Comparison of ENCODE assay signal across 7 mouse cellular contexts in the genomic region with DNA sequence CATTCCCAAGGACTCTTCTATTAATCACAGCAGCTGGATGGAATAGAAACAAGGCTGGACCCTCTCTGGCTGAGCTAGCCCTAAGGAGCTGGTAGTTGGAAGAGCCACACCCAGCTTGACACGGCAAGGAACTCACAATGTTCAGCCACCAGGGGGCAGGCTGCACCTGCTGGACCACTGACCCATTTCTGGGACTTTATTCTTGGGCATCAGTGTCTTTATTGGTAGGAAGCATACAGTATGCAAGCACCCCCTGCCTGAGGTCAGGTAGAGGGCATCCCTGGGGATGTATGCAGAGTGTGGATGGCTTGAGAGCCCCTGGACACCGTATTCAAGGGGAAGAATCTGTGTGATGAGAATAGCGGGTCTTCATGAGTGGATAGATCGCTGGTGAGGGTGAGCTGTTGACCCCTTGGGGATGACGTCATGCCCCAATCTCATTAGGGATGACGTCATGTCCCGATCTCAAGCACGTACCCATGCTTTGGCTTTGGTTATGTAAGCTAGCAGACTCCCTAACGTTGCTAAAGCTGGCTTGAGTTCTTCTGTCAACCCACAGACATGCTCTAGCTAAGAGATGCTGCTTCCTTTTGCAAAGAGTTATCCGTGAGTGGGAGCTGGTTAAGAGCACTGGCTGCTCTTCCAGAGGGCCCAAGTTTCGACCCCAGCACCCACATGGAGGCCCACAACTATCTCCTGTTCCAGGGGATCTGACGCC. TPM values are rescaled to one million over a fixed set of nuclear protein-coding genes. Genes with fewer than 3 reads are reported as not detected.
A peak's percentile ranks its signal among the peaks of the same experiment; 100 is the strongest.
DNase-seq lines count a peak whose midpoint lies in the region; ATAC-seq lines count a peak whose summit lies in the region.

No protein-coding gene starts in this region.

- ATAC-seq in forebrain, embryonic 13.5 days, result 0 out of 2 replicates have a peak, but pooled peaks have one; percentile 25
- peak; percentile 22; the same call in 1 of the 2 replicates for ATAC-seq in midbrain, embryonic 13.5 days
- peak; percentile 11; the same call in 1 of the 2 replicates for ATAC-seq in stomach, embryonic 14.5 days (ENCODE audit: insufficient number of reproducible peaks, insufficient read depth, low FRiP score, low read depth)

- no peaks in the 10 kb centered on the region for H3K9me3 ChIP-seq in forebrain, embryonic 13.5 days (replicated peaks)
- no peaks in the 10 kb centered on the region for H3K9me3 ChIP-seq in midbrain, embryonic 13.5 days
- no peaks in the 10 kb centered on the region for H3K9me3 ChIP-seq in stomach, embryonic 14.5 days (ENCODE audit: control insufficient read depth, low read depth, low read length)

- intact Hi-C loops in heart, postnatal 36 days (cut with DNase I), result loop anchor here (1.0 to 10.0 kb wide), 3 partner anchors 108 to 424 kb away; a partner anchor contains a TSS

- peaks cover 25% of the 10 kb centered on the region for H3K4me1 ChIP-seq in forebrain, embryonic 13.5 days
- peaks cover 13% of the 10 kb centered on the region for H3K4me1 ChIP-seq in midbrain, embryonic 13.5 days (replicated peaks)
- peaks cover 8% of the 10 kb centered on the region for H3K4me1 ChIP-seq in stomach, embryonic 14.5 days (ENCODE audit: control insufficient read depth, insufficient read depth, low read length)

- peak; percentile 32 for DNase-seq in MEL-GATA-1-ER (ENCODE audit: extremely low read depth, low read depth)
- DNase-seq in adrenal gland, postnatal 36 days, result peak; percentile 85 to 89
- peak; percentile 85 to 89 for DNase-seq in heart, postnatal 36 days
- DNase-seq in left cerebral cortex, adult 9 months (ENCODE audit: low spot score in 2 of 2), result peak; percentile 62 to 84

- H3K27me3 ChIP-seq in forebrain, embryonic 13.5 days, result no peaks in the 10 kb centered on the region
- H3K27me3 ChIP-seq in midbrain, embryonic 13.5 days, result peaks cover 16% of the 10 kb centered on the region
- H3K27me3 ChIP-seq in stomach, embryonic 14.5 days (ENCODE audit: control insufficient read depth, insufficient read depth, low read length), result no peaks in the 10 kb centered on the region

- no peak overlapping the region for H3K9ac ChIP-seq in forebrain, embryonic 13.5 days
- no peak overlapping the region for H3K9ac ChIP-seq in midbrain, embryonic 13.5 days (replicated peaks)
- H3K9ac ChIP-seq in stomach, embryonic 14.5 days (replicated peaks; ENCODE audit: low read depth, low read length), result no peak overlapping the region

- no peak overlapping the region for H3K4me3 ChIP-seq in forebrain, embryonic 13.5 days
- H3K4me3 ChIP-seq in midbrain, embryonic 13.5 days (replicated peaks), result no peak overlapping the region
- no peak overlapping the region for H3K4me3 ChIP-seq in stomach, embryonic 14.5 days (ENCODE audit: low read depth, low read length)

- WGBS in forebrain, embryonic 13.5 days, result 46% methylated on average over 12 of the region's 12 CpGs
- 50% methylated on average over 12 of the region's 12 CpGs for WGBS in midbrain, embryonic 13.5 days
- WGBS in stomach, embryonic 14.5 days, result 42% methylated on average over 12 of the region's 12 CpGs

- H3K4me2 ChIP-seq in forebrain, embryonic 13.5 days, result no peak overlapping the region
- no peak overlapping the region for H3K4me2 ChIP-seq in midbrain, embryonic 13.5 days (replicated peaks)
- H3K4me2 ChIP-seq in stomach, embryonic 14.5 days (replicated peaks; ENCODE audit: low read depth, low read length), result no peak overlapping the region

- no peaks in the 10 kb centered on the region for H3K36me3 ChIP-seq in forebrain, embryonic 13.5 days (ENCODE audit: poor library complexity, severe bottlenecking)
- no peaks in the 10 kb centered on the region for H3K36me3 ChIP-seq in midbrain, embryonic 13.5 days
- H3K36me3 ChIP-seq in stomach, embryonic 14.5 days (ENCODE audit: control insufficient read depth, insufficient read depth, low read length), result no peaks in the 10 kb centered on the region

- no peak overlapping the region for H3K27ac ChIP-seq in forebrain, embryonic 13.5 days
- no peak overlapping the region for H3K27ac ChIP-seq in midbrain, embryonic 13.5 days
- no peak overlapping the region for H3K27ac ChIP-seq in stomach, embryonic 14.5 days (ENCODE audit: low read length)

RNA-seq across cellular contexts. Expression of a gene that starts 5.3 kb away (rescaled TPM):
- 10 to 100 TPM; 30.4 to 32.8 TPM for total RNA-seq in adrenal gland, postnatal 36 days (2021)
- 6.8 and 8.0 TPM in 2 replicates for polyA plus RNA-seq in forebrain, embryonic 13.5 days (2015; fragmentation: Nextera tagmentation; extraction: Ambion mirVana)
- total RNA-seq in heart, postnatal 36 days (2021), result 10 to 100 TPM; 11.2 to 11.3 TPM
- polyA plus RNA-seq in midbrain, embryonic 13.5 days (2015; fragmentation: Nextera tagmentation; extraction: Ambion mirVana), result 5.2 and 6.2 TPM in 2 replicates
- 26.6 and 26.7 TPM in 2 replicates for polyA plus RNA-seq in stomach, embryonic 14.5 days (2014; fragmentation: Nextera tagmentation; extraction: Ambion mirVana)

Comparison
In these comparisons a context has a peak if more than half of its experiments do, and no peak if none do; other contexts are left out.
1. DNase-seq: peak in every context shown above with its lines; median percentile 87 in adrenal gland, postnatal 36 days; 87 in heart, postnatal 36 days; 73 in left cerebral cortex, adult 9 months; 32 in MEL-GATA-1-ER.